Mouse (Mus musculus): ENCODE measurements at regions not wholly inside any gene's neighbourhood (a gene's known extent, or its start where the extent isn't known, plus 50 kb on each side); places are given as distances from the start of the nearest gene placed in this dataset.

DNA sequence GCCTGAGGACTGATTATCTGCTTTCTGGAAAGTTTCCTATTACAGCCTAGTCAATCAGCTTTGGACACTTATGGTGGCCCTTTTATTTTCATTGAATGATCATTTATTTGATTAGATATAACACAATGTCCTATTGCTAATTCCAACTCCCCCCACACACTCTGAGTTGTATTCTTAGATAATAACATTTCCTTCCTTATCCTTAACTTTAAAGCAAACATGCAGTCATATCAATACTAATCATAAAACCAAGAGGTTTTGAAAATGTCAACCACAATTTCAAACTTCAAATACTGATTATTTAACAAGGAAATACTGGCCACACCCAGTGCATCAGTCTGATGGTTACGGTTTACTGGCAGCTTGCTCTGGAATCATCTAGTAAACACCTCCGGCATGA, 237.1 kb upstream of the Mmadhc start:
- 84% methylated on average over 2 of the region's 2 CpGs for WGBS
- no peaks in the 10 kb centered on the region for H3K4me1 ChIP-seq (ENCODE audit: control insufficient read depth, insufficient read depth)
- H3K9me3 ChIP-seq (replicated peaks; ENCODE audit: control insufficient read depth, low read length), result no peaks in the 10 kb centered on the region
- no peak overlapping the region for H3K4me3 ChIP-seq (ENCODE audit: low read depth, low read length)
- H3K36me3 ChIP-seq (replicated peaks; ENCODE audit: control insufficient read depth, insufficient read depth, low read length), result no peaks in the 10 kb centered on the region
- H3K4me2 ChIP-seq (ENCODE audit: low read depth, low read length), result no peak overlapping the region
- DNase-seq (ENCODE audit: low spot score) (no peak), ATAC-seq (ENCODE audit: insufficient read depth, low read depth) (no peak)
- TF ChIP-seq CTCF (IDR thresholded peaks at IDR 0.05; ENCODE audit: low read depth), result no peak
- TF ChIP-seq EP300 (IDR thresholded peaks at IDR 0.05; ENCODE audit: low read depth), result no peak
- H3K27me3 ChIP-seq (ENCODE audit: control insufficient read depth, insufficient read depth, low read length), result no peaks in the 10 kb centered on the region
- no peak overlapping the region for H3K27ac ChIP-seq (ENCODE audit: low read depth)
- H3K9ac ChIP-seq (replicated peaks; ENCODE audit: low read depth, low read length), result no peak overlapping the region

DNA sequence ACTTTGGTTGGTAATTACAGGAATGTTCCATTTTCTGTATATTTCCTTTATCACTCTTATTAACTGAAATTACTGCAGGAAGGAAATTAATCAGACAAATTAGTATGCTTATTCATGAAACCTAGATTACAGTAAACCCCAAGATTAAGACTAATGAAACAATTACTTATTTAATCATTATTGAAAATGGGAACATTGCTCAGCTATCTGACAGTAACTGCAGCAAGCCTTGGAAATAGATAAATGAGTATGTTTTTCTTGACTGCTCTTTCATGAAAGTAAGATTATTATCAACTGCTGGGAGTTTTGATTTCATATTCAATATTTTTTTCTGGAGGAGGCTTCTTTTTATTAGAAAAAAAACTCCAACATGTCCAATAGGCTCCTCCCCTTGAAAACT, 230.8 kb upstream of the Mmadhc start:
- Histone ChIP-seq H3K27me3 (ENCODE audit: control insufficient read depth, insufficient read depth, low read length) (no peaks in the 10 kb centered on the region), H3K4me3 (ENCODE audit: low read depth, low read length) (no peak overlapping the region), H3K27ac (ENCODE audit: low read depth) (no peak overlapping the region), H3K9ac (replicated peaks; ENCODE audit: low read depth, low read length) (no peak overlapping the region), H3K9me3 (replicated peaks; ENCODE audit: control insufficient read depth, low read length) (no peaks in the 10 kb centered on the region), H3K4me1 (ENCODE audit: control insufficient read depth, insufficient read depth) (no peaks in the 10 kb centered on the region), H3K4me2 (ENCODE audit: low read depth, low read length) (no peak overlapping the region), H3K36me3 (replicated peaks; ENCODE audit: control insufficient read depth, insufficient read depth, low read length) (no peaks in the 10 kb centered on the region)
- DNase-seq (ENCODE audit: low spot score) (no peak), ATAC-seq (ENCODE audit: insufficient read depth, low read depth) (no peak)
- TF ChIP-seq EP300 (IDR thresholded peaks at IDR 0.05; ENCODE audit: low read depth) (no peak), CTCF (IDR thresholded peaks at IDR 0.05; ENCODE audit: low read depth) (no peak)

DNA sequence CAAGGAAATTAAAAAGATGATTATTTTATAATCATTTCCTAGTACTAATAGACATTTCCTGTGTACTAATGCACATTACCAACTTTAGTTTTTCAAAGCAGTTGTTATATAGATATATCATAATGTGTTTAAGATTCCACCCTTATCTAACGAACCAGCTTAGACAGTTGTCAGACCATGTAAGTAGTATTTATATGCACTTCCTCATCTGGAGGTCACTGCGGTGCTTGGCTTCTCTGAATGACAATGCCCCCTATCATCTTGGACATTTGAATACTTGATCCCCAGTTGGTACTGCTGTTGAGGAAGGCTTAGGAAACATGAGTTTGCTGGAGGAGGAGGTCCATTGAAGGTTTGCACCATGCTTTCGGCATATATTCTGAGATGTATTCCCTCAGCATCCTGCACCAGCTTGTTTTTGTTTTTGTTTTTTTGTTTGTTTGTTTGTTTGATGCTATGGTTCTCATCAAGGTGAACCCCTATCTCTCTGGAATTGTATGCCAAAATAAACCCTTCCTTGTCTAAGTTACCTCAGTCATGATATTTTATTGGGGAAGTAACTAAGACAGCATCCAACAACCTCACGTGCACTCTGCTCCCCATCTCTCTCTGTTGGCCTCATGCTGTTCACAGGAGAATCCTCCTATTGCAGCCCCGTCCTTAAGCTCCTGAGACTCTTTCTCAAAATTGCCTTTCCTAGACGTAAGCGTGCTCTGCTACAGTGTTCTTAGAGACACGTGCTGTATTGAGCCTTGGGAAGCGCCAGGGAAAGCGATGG, 228.4 kb upstream of the Mmadhc start:
- no peak for TF ChIP-seq CTCF (IDR thresholded peaks at IDR 0.05; ENCODE audit: low read depth)
- TF ChIP-seq EP300 (IDR thresholded peaks at IDR 0.05; ENCODE audit: low read depth), result no peak
- Histone ChIP-seq H3K36me3 (replicated peaks; ENCODE audit: control insufficient read depth, insufficient read depth, low read length) (no peaks in the 10 kb centered on the region), H3K27ac (ENCODE audit: low read depth) (no peak overlapping the region), H3K9me3 (replicated peaks; ENCODE audit: control insufficient read depth, low read length) (no peaks in the 10 kb centered on the region), H3K27me3 (ENCODE audit: control insufficient read depth, insufficient read depth, low read length) (no peaks in the 10 kb centered on the region), H3K9ac (replicated peaks; ENCODE audit: low read depth, low read length) (no peak overlapping the region), H3K4me2 (ENCODE audit: low read depth, low read length) (no peak overlapping the region), H3K4me1 (ENCODE audit: control insufficient read depth, insufficient read depth) (no peaks in the 10 kb centered on the region), H3K4me3 (ENCODE audit: low read depth, low read length) (no peak overlapping the region)
- WGBS, result 77% methylated on average over 10 of the region's 10 CpGs
- ATAC-seq (ENCODE audit: insufficient read depth, low read depth) (no peak), DNase-seq (ENCODE audit: low spot score) (no peak)

DNA sequence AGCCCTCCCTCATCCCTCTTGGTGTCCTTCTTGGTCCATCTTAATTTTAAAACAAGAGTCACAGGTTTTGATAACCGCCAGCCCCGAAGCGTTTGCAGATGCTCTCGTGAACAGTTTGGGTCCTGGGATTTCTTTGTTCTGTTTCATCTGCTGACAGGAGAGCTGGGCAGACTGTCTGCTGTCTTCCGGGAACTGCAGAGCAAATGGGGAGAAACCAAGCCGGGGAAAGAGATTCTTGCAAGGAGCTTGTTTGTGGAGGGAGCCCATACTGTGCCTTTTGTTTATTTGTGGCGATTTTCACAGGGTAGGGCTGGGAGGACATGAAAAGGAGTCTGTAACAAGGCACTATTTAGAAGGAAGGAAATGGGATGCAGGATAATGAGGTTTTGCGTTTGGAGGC, 223.6 kb upstream of the Mmadhc start:
- H3K27ac ChIP-seq (ENCODE audit: low read depth), result no peak overlapping the region
- no peak overlapping the region for H3K9ac ChIP-seq (replicated peaks; ENCODE audit: low read depth, low read length)
- no peak overlapping the region for H3K4me3 ChIP-seq (ENCODE audit: low read depth, low read length)
- H3K27me3 ChIP-seq (ENCODE audit: control insufficient read depth, insufficient read depth, low read length), result no peaks in the 10 kb centered on the region
- no peaks in the 10 kb centered on the region for H3K4me1 ChIP-seq (ENCODE audit: control insufficient read depth, insufficient read depth)
- ATAC-seq (ENCODE audit: insufficient read depth, low read depth) (no peak), DNase-seq (ENCODE audit: low spot score) (no peak)
- no peak overlapping the region for H3K4me2 ChIP-seq (ENCODE audit: low read depth, low read length)
- TF ChIP-seq CTCF (IDR thresholded peaks at IDR 0.05; ENCODE audit: low read depth), result no peak
- TF ChIP-seq EP300 (IDR thresholded peaks at IDR 0.05; ENCODE audit: low read depth), result no peak
- H3K9me3 ChIP-seq (replicated peaks; ENCODE audit: control insufficient read depth, low read length), result no peaks in the 10 kb centered on the region
- WGBS, result 24% methylated on average over 8 of the region's 8 CpGs
- no peaks in the 10 kb centered on the region for H3K36me3 ChIP-seq (replicated peaks; ENCODE audit: control insufficient read depth, insufficient read depth, low read length)

DNA sequence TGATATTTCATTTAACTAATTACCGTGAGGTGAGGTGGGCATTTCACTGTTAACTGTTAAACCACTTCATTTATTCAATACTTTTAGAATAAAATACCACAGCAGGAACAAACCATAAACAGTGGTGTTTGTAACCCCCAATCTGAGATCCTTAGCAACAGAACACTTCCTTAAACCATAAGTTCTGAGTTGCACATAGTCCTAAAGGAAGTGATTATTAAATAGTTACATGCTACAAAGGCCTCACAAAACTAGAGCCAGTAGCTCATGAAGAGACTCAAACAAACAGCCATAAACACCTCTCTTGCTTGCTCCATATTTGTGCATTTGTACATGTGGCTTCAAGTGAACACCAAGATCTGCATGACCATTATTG, 222.5 kb upstream of the Mmadhc start:
- H3K36me3 ChIP-seq (replicated peaks; ENCODE audit: control insufficient read depth, insufficient read depth, low read length), result no peaks in the 10 kb centered on the region
- H3K9ac ChIP-seq (replicated peaks; ENCODE audit: low read depth, low read length), result no peak overlapping the region
- H3K4me3 ChIP-seq (ENCODE audit: low read depth, low read length), result no peak overlapping the region
- WGBS, result 70% methylated on average over 1 of the region's 1 CpGs
- no peaks in the 10 kb centered on the region for H3K9me3 ChIP-seq (replicated peaks; ENCODE audit: control insufficient read depth, low read length)
- no peaks in the 10 kb centered on the region for H3K27me3 ChIP-seq (ENCODE audit: control insufficient read depth, insufficient read depth, low read length)
- ATAC-seq (ENCODE audit: insufficient read depth, low read depth), result no peak
- H3K27ac ChIP-seq (ENCODE audit: low read depth), result no peak overlapping the region
- no peaks in the 10 kb centered on the region for H3K4me1 ChIP-seq (ENCODE audit: control insufficient read depth, insufficient read depth)
- TF ChIP-seq CTCF (IDR thresholded peaks at IDR 0.05; ENCODE audit: low read depth), result no peak
- no peak for TF ChIP-seq EP300 (IDR thresholded peaks at IDR 0.05; ENCODE audit: low read depth)
- no peak overlapping the region for H3K4me2 ChIP-seq (ENCODE audit: low read depth, low read length)
- no peak for DNase-seq (ENCODE audit: low spot score)
